Mouse (Mus musculus) NIH3T3 (cell line): ENCODE data around the gene Etv3.
A peak's percentile ranks its signal among the peaks of the same experiment; 100 is the strongest.

ENCODE experiments used
- DNase-seq: peaks from one replicate; pipeline ENCODE4 v3.0.0-alpha.2; 2012; ENCODE audit warnings: low read depth

Gene Etv3

GRCm38 (mm10) chr3:87556668-87557278, 31.6 kb downstream of the Etv3 start:
- DNase-seq, result no peak

- DNase-seq, result peak; percentile 19
Measured at GRCm38 (mm10) chr3:87560156-87560555, 34.9 kb downstream of the Etv3 start.

- no peak for DNase-seq
Measured at GRCm38 (mm10) chr3:87561434-87561833, 36.2 kb downstream of the Etv3 start.

DNA sequence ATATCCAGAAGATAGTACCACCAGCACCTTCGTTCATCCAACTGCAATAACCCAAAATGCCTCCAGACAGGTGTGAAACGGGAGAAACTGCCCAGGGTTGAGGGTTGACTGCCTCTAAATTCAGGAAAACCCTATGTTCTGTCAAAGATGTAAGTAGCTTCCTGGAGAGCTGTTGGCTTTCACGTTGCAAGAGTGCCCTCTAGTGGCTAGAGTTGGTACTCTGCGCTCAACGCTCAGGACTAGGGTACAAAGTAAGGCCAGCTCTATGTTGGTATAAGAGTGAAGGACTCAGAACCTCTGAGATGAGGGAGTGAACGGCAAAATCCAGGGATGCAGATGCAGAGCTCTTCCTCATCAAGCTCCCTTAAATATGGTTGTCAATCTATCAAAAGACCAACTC, 37.2 kb downstream of the Etv3 start:
- DNase-seq, result peak; percentile 94

DNA sequence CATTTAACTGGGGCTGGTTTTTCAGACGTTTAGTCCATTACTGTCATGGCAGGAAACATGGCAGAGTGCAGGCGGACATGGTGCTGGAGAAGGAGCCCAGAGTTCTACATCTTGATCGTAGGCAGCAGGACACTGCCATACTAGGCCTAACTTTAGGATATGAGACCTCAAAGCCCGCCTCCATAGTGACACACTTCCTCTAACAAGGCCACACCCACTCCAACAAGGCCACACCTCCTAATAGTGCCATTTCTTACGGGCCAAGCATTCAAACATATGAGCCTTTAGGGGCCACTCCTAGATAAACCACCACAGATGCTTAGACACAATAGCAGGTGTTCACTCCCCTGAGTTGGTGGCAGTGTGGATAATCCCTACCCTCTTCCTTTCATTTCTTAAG, 38.3 kb downstream of the Etv3 start:
- peak; percentile 20 for DNase-seq

- no peak for DNase-seq
Measured at GRCm38 (mm10) chr3:87565623-87566022, 40.4 kb downstream of the Etv3 start.

- DNase-seq, result peak; percentile 79
Measured at GRCm38 (mm10) chr3:87566066-87566465, 40.9 kb downstream of the Etv3 start.

DNA sequence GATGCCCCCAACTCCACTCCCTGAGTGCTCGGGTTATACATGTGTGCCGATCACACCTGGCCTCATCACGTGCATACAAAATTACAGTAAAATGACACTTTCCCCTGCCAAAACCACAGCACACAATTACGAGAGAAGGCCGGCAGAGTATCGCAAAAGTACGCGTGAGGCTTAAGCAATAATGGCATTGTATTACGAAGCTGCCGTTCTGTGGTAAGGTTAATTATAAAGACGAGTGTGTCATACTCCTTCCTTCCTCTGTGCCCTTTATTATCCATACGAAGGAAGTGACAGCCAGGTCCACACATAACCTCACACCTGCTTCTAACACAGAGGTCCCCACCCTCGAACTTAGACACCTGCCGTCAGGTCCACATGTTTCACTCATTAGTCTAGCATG, 42.3 kb downstream of the Etv3 start:
- DNase-seq, result no peak

- DNase-seq, result no peak
Measured at GRCm38 (mm10) chr3:87568681-87569080, 43.5 kb downstream of the Etv3 start.

- peak; percentile 73 for DNase-seq
Measured at GRCm38 (mm10) chr3:87575766-87576165, 50.6 kb downstream of the Etv3 start.

GRCm38 (mm10) chr3:87582259-87582658, 57.1 kb downstream of the Etv3 start:
- DNase-seq, result no peak
